ENCODE assay signal across 9 mouse cellular contexts in the genomic region with DNA sequence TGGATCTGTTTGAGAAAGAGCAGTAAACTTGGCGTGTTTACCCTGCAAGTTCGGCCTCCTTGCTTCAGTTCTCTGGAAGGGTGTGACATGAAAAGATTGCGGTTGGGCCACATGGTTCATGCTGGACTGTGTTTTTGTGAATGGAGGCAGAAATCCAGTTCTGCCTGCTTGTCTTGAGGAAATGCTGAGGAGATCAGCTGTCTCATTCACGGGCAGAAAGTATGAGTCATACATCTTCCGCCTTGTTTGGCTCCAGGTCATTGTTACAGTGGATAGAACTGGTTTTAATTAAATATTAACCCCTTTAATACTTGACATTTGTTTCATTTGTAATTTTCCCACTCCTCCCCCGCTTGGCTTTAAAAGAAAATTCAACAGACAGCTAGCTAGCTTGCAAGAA. TPM values are rescaled to one million over a fixed set of nuclear protein-coding genes. Genes with fewer than 3 reads are reported as not detected.
DNase-seq lines count a peak whose midpoint lies in the region; ATAC-seq lines count a peak whose summit lies in the region.
"Had no signal": no experiment of that assay in that cellular context is flagged by ENCODE, and none has a peak within 500 bp of the region (broad histone marks: within the 10 kb centered on the region; RNA-seq: fewer than 3 reads in every experiment).

No protein-coding gene starts in this region.

- DNase-seq in neural tube, embryonic 10.5 days (ENCODE audit: extremely low spot score, low spot score), result no peak
- DNase-seq in cerebellum, adult 11 months, result peak; percentile 39
- DNase-seq in urinary bladder, postnatal 36 days (ENCODE audit: low spot score in 2 of 2), result peak; percentile 58 to 70

- no peaks in the 10 kb centered on the region for H3K36me3 ChIP-seq in neural tube, embryonic 15.5 days
- H3K36me3 ChIP-seq in forebrain, embryonic 15.5 days, result no peaks in the 10 kb centered on the region
- H3K36me3 ChIP-seq in limb, embryonic 12.5 days, result no peaks in the 10 kb centered on the region
- H3K36me3 ChIP-seq: neural tube, embryonic 12.5 days had no signal

- H3K27ac ChIP-seq in neural tube, embryonic 15.5 days (replicated peaks), result no peak overlapping the region
- no peak overlapping the region for H3K27ac ChIP-seq in forebrain, embryonic 15.5 days (replicated peaks)
- H3K27ac ChIP-seq in limb, embryonic 12.5 days, result 0 out of 2 replicates have a peak overlapping the region, but pooled peaks have one; percentile 35
- H3K27ac ChIP-seq: neural tube, embryonic 12.5 days had no signal

- H3K27me3 ChIP-seq in neural tube, embryonic 15.5 days (replicated peaks), result no peaks in the 10 kb centered on the region
- H3K27me3 ChIP-seq in forebrain, embryonic 15.5 days, result no peaks in the 10 kb centered on the region
- no peaks in the 10 kb centered on the region for H3K27me3 ChIP-seq in limb, embryonic 12.5 days
- H3K27me3 ChIP-seq: neural tube, embryonic 12.5 days had no signal

- WGBS in neural tube, embryonic 15.5 days, result 54% methylated on average over 6 of the region's 6 CpGs
- 24% methylated on average over 6 of the region's 6 CpGs for WGBS in forebrain, embryonic 15.5 days
- WGBS in limb, embryonic 12.5 days, result 35% methylated on average over 6 of the region's 6 CpGs

- no peaks in the 10 kb centered on the region for H3K9me3 ChIP-seq in neural tube, embryonic 15.5 days (replicated peaks)
- H3K9me3 ChIP-seq in forebrain, embryonic 15.5 days, result no peaks in the 10 kb centered on the region
- H3K9me3 ChIP-seq in limb, embryonic 12.5 days, result no peaks in the 10 kb centered on the region
- H3K9me3 ChIP-seq: neural tube, embryonic 12.5 days had no signal

- no peak overlapping the region for H3K9ac ChIP-seq in neural tube, embryonic 15.5 days (replicated peaks)
- no peak overlapping the region for H3K9ac ChIP-seq in forebrain, embryonic 15.5 days (replicated peaks)
- no peak overlapping the region for H3K9ac ChIP-seq in limb, embryonic 12.5 days (replicated peaks)
- H3K9ac ChIP-seq: neural tube, embryonic 12.5 days had no signal

- H3K4me2 ChIP-seq in neural tube, embryonic 15.5 days, result peak overlapping the region; percentile 26; the same call in 1 of the 2 replicates
- peak overlapping the region; percentile 11; the same call in 1 of the 2 replicates for H3K4me2 ChIP-seq in forebrain, embryonic 15.5 days (replicated peaks)
- H3K4me2 ChIP-seq in limb, embryonic 12.5 days, result peak overlapping the region; percentile 27
- H3K4me2 ChIP-seq: neural tube, embryonic 12.5 days had no signal

- no peak for ATAC-seq in neural tube, embryonic 15.5 days (ENCODE audit: low FRiP score)
- peak; percentile 85 for ATAC-seq in forebrain, embryonic 15.5 days (replicated peaks)
- ATAC-seq in hematopoietic stem cell, adult 5-6 weeks (replicated peaks in 1 of 2; ENCODE audit: insufficient read depth in 1 of 2, low FRiP score in 2 of 2, low TSS enrichment in 1 of 2, low read depth in 1 of 2, poor library complexity in 2 of 2, severe bottlenecking in 2 of 2), result peak; percentile 48 to 62; a peak in 3 of 4 replicates
- no peak for ATAC-seq in limb, embryonic 12.5 days (ENCODE audit: insufficient number of reproducible peaks, insufficient read depth, low FRiP score, low TSS enrichment, low read depth)
- ATAC-seq in inflammation-experienced regulatory T-cells, adult 6 months, result no peak

- H3K4me1 ChIP-seq in neural tube, embryonic 15.5 days, result 0 out of 2 replicates have a peak, but pooled peaks cover 4% of the 10 kb centered on the region
- H3K4me1 ChIP-seq in forebrain, embryonic 15.5 days, result peaks cover 8% of the 10 kb centered on the region
- peaks cover 17% of the 10 kb centered on the region for H3K4me1 ChIP-seq in limb, embryonic 12.5 days (replicated peaks)
- H3K4me1 ChIP-seq: neural tube, embryonic 12.5 days had no signal

- no peak overlapping the region for H3K4me3 ChIP-seq in neural tube, embryonic 15.5 days (replicated peaks)
- no peak overlapping the region for H3K4me3 ChIP-seq in forebrain, embryonic 15.5 days
- H3K4me3 ChIP-seq in limb, embryonic 12.5 days (replicated peaks), result no peak overlapping the region
- H3K4me3 ChIP-seq: neural tube, embryonic 12.5 days had no signal

RNA-seq across cellular contexts. Expression of a gene that starts 9.4 kb away (rescaled TPM):
- polyA plus RNA-seq in neural tube, embryonic 15.5 days (2015; fragmentation: Nextera tagmentation; extraction: Ambion mirVana), result 22.7 and 28.7 TPM in 2 replicates
- 39.3 and 39.5 TPM in 2 replicates for polyA plus RNA-seq in forebrain, embryonic 15.5 days (2015; fragmentation: Nextera tagmentation; extraction: Ambion mirVana)
- 1.9 and 4.2 TPM in 2 replicates for total RNA-seq in hematopoietic stem cell, adult 5-6 weeks (2017)
- 15.0 and 18.7 TPM in 2 replicates for polyA plus RNA-seq in limb, embryonic 12.5 days (2016; fragmentation: Nextera tagmentation; extraction: Ambion mirVana)
- polyA plus RNA-seq in inflammation-experienced regulatory T-cells, adult 6 months (2017; shearing (Covaris generic)), result under 1 TPM in 2 of 3 experiments, not detected in 1; 0.77 to 0.86 TPM

Comparison
In these comparisons a context has a peak if more than half of its experiments do, and no peak if none do; other contexts are left out.
1. ATAC-seq: peak in forebrain, embryonic 15.5 days (single experiment) and hematopoietic stem cell, adult 5-6 weeks (2 of 2); none in neural tube, embryonic 15.5 days (single experiment), limb, embryonic 12.5 days (single experiment) and inflammation-experienced regulatory T-cells, adult 6 months (single experiment).
2. Peak in every context shown above with its lines, with median percentiles within 50 percentile points of each other: H3K4me2 ChIP-seq.